Mouse (Mus musculus): Measurements from ENCODE around the gene Rpf1.

Gene Rpf1

DNA sequence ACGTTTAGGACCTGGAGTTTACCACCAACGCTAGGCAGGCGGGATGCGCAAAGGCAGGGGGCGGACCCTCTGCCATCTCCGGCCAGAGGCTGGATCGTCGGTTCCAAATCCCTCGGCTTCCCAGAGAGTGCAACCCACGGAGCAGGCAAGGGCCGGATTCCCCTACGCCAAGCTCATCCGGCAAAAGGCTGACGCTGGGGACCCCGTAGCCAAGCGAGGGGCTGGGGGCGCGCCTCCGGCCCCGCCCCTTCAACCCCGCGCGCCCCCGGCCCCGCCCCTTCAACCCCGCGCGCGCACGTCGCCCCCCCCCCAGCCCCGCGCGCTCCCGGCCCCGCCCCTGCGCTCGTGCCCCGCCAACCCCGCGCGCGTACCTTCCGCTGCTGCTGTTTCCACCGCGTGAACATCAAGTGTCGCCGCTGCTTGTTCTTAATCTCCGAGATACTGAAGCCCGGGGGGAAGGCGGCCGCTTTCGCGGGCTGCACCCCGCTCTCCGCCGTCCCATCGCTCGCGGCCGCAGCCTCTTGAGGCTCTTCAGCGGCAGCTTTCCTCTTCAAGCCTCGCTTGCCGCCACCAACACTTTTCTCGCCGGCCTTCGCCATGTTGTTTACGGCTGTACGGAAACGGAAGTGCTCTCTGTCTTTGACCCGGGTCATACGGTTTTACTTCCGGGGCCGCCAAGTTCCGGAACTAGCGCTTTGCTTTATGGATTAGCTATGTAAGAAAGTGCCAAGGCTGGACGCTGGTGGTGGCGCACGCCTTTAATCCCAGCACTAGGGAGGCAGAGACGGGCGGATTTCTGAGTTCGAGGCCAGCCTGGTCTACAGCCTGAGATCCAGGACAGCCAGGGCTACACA is at the start of gene Rpf1:
TSS of gene Rpf1 (minus strand) at position 632 of the 854 bp plus-strand sequence.
- DNase-seq: peak; percentile 93

DNA sequence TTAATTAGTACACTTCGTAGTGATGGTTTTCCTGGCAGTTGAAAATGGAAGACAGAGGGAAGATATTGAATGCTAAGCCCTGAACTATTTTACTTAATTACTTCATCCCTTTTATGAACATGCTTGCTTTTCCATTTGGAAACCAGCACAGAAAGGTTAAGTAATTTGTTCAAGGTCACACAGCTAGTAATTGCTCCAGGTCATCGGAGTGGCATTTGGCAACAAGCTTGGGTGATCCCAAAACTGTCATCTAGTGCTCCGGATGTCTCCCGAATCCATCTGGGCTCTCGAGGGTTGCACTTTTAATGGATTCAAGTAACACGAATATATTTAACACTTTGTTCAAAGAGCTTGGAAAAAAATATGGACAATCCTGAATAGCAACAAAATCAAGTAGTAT is 49.7 kb upstream of the Rpf1 start:
- DNase-seq: no peak

DNA sequence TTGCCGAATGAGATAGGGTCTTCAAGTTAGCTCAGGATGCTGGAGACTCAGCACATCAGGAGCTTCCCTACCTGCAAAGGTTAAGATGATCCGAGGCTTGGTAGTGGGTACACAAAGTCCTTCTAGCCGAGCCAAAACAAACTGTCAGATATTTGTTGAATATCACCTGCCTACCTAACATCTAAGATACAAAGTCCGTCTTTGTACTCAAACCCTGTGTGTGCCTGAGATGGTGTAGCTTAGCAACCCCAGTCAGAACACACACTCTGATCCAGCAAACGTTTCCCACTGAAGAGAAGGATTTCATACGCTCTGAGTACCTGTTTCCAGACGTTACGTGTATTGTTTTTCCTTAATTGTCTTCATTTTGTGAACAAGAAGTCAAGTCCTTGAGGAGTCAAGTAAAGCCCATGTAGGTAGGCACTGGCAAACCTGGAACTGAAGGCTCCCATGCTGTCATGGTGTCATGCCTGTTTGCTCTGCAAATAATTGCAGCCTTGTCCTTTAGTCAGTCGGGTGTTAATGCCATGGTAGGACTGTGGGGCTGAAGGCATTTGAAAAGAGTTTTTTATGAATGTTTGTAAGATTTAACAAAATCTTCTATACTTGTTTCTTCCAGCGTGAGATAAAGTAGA is 49.0 kb upstream of the Rpf1 start, which contains the start of gene Uox:
TSS of gene Uox (plus strand) at position 279 of the 635 bp plus-strand sequence.
- no peak for DNase-seq

- no peak for DNase-seq
These were observed 48.4 kb upstream of the Rpf1 start for GRCm38 (mm10) chr3:146569594-146569993.

DNA sequence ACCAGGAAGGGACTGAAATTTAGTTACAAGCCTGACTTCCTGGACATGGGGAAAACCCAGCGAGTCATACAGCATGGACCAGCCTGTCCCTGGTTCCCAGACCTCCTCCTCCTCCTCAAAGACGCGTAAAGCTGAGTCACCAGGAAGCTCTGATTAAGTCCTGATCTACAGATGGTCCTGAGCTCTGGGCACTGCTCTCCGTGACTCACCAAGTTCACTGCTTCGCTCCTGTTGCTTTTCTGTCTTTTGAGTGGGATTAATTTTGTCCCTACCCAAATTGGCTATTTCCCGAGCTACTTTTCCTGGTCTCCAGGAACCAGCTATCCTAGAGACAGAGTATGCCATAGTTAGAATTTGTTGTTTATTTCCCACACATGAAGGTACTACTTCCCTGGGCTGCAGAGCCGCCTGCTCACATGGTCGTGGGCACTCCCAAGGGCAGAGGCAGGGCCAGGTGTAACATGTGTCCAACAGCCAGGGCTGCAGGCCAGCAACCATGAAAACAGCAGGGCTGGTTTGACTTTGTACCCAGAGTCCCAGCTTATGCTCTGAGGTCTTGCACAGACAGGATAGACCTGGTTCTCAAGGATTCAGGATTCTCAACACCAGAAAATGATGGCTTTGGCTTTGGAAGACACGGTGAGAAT is 46.8 kb upstream of the Rpf1 start:
- DNase-seq: no peak

- no peak for DNase-seq
These were observed 46.1 kb upstream of the Rpf1 start for GRCm38 (mm10) chr3:146567366-146567765.

DNA sequence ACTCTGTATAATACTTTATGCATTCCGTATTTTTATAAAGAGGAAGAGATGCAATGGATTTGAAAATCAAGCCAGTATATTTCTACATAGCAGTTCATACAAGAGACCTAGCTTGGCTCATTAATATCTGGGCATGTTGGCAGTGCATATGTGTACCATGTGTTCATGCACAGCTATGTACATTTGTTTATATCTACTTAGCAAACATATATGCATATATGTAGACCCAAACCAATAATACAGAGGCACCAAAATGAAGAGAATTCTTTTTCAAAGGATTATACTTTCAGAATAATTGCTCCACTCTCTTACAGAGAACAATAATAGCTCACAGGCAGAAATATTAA is 43.8 kb upstream of the Rpf1 start:
- DNase-seq: no peak

- DNase-seq: peak; percentile 76
These were observed 43.2 kb upstream of the Rpf1 start for GRCm38 (mm10) chr3:146564268-146565064.

DNA sequence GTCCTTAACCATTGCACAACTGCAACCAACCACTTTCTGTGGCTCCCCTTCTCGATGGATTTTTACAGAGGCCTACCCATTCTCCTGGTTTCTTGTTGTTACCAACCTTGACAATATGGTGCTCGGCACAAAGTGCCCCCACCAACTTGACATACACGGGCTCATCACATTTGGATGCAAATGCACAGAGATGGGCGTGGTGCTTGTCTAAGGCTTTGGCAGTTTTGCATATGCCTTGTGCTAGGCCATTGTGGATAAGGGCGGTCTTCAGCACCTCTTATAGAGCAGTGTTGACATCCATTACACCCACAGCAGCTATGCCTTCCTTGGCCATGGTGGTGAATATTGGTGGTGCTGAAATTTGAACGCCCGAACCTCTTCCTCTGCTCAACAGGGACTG is 41.7 kb upstream of the Rpf1 start:
- no peak for DNase-seq

GRCm38 (mm10) chr3:146557507-146557906 is 36.3 kb upstream of the Rpf1 start:
- no peak for DNase-seq

DNA sequence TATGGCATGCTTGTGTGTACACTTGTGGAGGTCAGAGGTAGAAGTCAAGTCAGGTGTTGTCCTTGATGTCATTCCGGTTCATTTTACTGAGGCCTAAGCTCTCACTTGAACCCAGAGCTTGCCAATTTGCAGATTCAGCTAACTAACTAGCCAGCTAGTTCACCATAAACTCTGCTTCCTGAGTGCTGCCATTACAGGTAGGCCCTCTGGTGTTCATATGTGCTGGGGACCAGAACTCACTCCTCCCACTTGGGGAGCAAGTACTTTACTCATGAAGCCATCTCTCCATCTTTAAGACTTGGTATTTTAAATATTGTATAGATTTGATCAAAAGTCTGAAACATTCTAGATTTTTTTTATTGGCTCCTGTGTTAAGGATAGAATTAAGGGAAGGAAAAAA is 35.3 kb upstream of the Rpf1 start:
- no peak for DNase-seq

DNA sequence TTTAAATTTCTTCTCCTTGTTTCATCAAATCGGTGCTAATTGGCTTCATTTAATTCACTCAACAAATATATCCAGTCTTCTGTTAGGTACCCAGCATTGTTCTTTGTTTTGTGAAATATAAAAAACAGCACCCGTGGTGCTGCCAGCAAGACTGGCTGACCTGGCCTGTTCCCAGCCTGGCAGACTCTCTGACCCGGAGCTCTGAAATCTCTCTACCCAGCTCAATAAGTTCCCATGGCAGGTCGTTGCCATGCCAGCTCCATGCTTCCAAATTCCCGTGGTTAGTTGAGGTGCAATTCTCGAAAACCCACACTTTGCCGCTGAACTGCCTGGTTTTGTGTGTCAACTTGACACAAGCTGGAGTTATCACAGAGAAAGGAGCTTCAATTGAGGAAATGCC is 33.6 kb upstream of the Rpf1 start:
- no peak for DNase-seq

DNA sequence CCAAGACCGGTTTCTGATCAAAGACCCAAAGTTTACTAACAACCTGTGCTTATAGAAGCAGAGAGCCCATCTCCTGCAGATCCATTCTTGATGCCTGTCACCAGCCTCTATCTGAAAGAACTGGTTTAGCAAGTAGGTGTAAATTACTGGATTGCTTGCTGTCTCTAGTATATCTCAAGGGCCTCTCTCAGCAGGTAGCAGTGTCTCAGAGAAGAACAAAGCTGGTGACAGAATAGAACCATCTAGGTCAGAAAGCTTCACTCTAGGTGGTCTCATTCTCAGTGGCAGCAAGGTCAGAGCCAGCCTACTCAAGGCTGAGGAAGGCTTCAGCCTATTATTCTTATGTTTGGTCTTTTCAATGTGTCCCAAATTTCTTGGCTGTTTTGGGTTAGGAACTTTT is 22.4 kb upstream of the Rpf1 start:
- DNase-seq: no peak

DNA sequence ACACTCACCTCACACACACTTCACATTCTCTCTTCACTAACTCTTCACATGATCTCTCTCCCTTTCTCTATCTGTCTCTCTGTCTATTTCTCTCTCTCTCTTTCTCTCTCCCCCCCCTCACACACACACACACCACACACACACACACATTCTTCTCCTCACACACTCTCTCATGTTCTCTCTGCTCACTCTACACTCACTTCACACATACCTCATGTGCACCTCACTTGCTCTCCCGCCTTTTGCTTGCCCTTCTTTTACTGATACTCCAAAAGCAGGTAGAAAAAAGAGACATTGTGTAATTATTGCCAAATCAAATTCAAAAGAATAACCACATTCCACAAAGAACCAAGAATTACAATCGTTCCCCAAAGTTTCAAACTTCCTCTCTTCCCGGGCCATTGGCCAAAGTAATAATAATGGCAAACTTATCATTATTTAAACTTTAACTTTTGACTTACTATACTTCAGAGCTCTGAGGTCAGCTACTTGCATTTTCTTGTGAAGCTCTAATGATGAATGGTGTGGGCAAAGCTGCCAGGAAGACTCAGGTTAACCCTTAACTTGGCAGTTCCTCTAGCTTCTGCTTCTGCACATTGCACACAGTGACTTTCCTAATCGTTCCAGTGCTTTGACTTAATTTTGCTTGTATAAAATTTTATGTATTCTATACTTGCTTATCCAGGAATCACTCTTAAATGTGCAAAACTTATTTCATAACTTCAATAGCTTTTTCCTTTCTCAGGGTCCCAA is 19.5 kb upstream of the Rpf1 start:
- DNase-seq: no peak

GRCm38 (mm10) chr3:146534986-146535385 is 13.8 kb upstream of the Rpf1 start:
- no peak for DNase-seq

DNA sequence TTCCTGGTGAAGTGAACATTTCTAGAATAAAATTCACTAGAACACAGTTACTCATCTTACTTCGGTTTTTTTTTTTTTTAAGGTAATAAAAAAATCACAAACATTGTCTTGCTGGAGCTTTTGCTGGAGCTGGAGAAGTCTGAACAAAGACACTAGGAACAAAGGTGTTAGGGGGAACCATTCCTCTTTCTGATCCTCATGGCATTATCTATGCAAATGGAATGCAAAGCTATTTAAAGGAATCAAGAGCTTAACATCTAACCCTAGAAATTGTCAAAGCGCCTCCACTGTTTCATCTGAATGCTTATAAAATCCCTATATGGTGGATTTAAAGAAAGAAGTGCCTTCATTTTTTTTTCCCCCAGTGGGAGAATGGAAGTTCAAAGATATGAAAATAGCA is 7.1 kb upstream of the Rpf1 start:
- no peak for DNase-seq

DNA sequence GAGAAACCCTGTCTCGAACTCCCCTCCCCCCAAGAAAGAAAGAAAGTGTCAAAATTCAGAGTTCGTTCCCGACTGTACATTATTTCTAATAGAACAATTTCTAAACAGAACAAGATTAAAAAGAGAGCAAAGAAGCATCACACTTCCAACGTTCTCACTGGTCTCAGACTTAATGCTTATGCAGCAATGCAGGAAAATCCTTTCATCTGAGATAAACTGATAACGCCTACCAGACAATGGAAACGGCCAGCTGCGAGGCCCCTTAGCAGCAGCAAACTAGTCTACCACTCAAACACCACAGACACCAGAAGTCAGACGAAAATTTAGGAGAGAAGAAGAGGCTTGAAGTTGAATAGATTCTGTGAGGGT is 407 bp upstream of the Rpf1 start:
- DNase-seq: no peak

GRCm38 (mm10) chr3:146520226-146520797 is 917 bp downstream of the Rpf1 start:
- no peak for DNase-seq

- DNase-seq: no peak
These were observed 14.5 kb downstream of the Rpf1 start for GRCm38 (mm10) chr3:146506711-146507110.

DNA sequence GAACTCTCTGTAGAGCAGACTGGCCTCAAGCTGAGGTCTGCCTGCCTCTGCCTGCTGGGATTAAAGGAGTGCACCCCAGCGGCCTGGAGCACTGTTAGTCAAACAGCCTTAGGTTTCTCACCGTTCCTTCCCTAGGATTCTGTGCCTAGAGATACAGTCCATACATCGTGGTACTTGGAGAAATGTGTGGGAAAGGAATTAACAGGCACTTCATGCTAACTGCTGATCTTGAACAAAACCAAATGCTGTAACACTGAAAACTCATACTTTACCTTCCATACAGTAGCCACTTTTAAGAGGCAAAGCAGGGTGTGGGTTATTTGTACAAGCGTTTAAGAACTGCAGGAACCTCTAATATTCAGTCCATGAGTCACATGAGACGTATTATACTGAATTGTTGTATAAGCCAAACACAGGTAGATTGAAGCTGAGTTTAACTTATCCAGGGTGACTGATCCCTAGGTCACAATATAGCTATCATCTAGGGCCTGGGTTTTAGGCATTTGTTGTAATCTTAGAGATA is 19.6 kb downstream of the Rpf1 start:
- DNase-seq: no peak

DNA sequence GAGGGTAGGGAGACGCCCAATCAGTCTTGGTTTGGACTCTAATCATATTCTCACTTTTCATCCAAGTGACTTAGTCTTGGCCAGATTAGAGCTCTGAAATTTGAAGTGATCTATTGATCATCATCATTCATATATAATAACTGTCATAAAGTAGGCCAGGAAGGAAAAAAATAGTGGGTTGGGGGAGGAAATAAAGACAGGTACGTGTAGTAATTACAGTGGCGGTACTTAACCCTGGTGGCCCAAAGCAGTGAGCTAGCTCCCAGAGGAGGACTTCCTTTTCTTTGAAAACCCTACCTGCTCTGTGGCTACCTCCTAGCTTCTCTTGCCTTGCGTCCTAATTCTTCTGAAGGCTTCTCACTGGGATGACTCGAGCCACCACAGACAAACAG is 20.4 kb downstream of the Rpf1 start:
- DNase-seq: no peak
